ENCODE assay signal across 8 mouse cellular contexts in genomic region chr17:4907841-4908571, GRCm38 (mm10).
DNase-seq lines count a peak whose midpoint lies in the region; ATAC-seq and TF ChIP-seq lines count a peak whose summit lies in the region.

No protein-coding gene starts in this region.

- under 1% methylated on average over 81 of the region's 85 CpGs for WGBS in forebrain, embryonic 15.5 days
- under 1% methylated on average over 84 of the region's 85 CpGs for WGBS in lung, embryonic 14.5 days
- WGBS in olfactory bulb, adult 2 months = under 1% methylated on average over 84 of the region's 85 CpGs
- under 1% methylated on average over 83 of the region's 85 CpGs for WGBS in thymus, adult 2 months

- H3K36me3 ChIP-seq in forebrain, embryonic 15.5 days = no peaks in the 10 kb centered on the region
- H3K36me3 ChIP-seq in lung, embryonic 14.5 days (ENCODE audit: insufficient read depth) = no peaks in the 10 kb centered on the region
- H3K36me3 ChIP-seq in thymus, adult 2 months (ENCODE audit: control insufficient read depth, insufficient read depth, low read length) = no peaks in the 10 kb centered on the region

- peak overlapping the region; percentile 66 for H3K9ac ChIP-seq in forebrain, embryonic 15.5 days (replicated peaks)
- peak overlapping the region; percentile 78 for H3K9ac ChIP-seq in lung, embryonic 14.5 days

- peak; percentile 94 for ATAC-seq in forebrain, embryonic 15.5 days (replicated peaks)
- peak; percentile 95 for ATAC-seq in lung, embryonic 14.5 days (ENCODE audit: insufficient read depth)

- H3K4me2 ChIP-seq in forebrain, embryonic 15.5 days (replicated peaks) = peak overlapping the region; percentile 71
- peak overlapping the region; percentile 61 for H3K4me2 ChIP-seq in lung, embryonic 14.5 days

- no peaks in the 10 kb centered on the region for H3K27me3 ChIP-seq in forebrain, embryonic 15.5 days
- H3K27me3 ChIP-seq in lung, embryonic 14.5 days (ENCODE audit: insufficient read depth, low read length) = no peaks in the 10 kb centered on the region
- no peaks in the 10 kb centered on the region for H3K27me3 ChIP-seq in thymus, adult 2 months (ENCODE audit: control insufficient read depth, insufficient read depth, low read length)

- TF ChIP-seq POLR2A in olfactory bulb, adult 2 months (IDR thresholded peaks at IDR 0.05; ENCODE audit: insufficient read depth, low read depth, low read length) = peak; percentile 48; the same call in 1 of the 2 replicates
- no peak for TF ChIP-seq POLR2A in thymus, adult 2 months (IDR thresholded peaks at IDR 0.05; ENCODE audit: control insufficient read depth, extremely low read depth, insufficient read depth, low read length, poor library complexity)

- intact Hi-C loops in heart, postnatal 36 days (cut with DNase I) = loop anchor here (1.0 to 5.0 kb wide), 3 partner anchors 86 to 279 kb away; partner anchors contain the start of gene Arid1b

- peak overlapping the region; percentile 97 for H3K27ac ChIP-seq in forebrain, embryonic 15.5 days (replicated peaks)
- H3K27ac ChIP-seq in layer of hippocampus, adult 2 months = peak overlapping the region; percentile 99
- H3K27ac ChIP-seq in lung, embryonic 14.5 days (ENCODE audit: low read depth) = peak overlapping the region; percentile 99
- H3K27ac ChIP-seq in olfactory bulb, adult 2 months (ENCODE audit: insufficient read depth, low read depth, low read length) = peak overlapping the region; percentile 97
- H3K27ac ChIP-seq in thymus, adult 2 months (ENCODE audit: control insufficient read depth, insufficient read depth, low read length) = peak overlapping the region; percentile 43; the same call in 1 of the 2 replicates

- peaks cover 16% of the 10 kb centered on the region for H3K4me1 ChIP-seq in forebrain, embryonic 15.5 days
- no peaks in the 10 kb centered on the region for H3K4me1 ChIP-seq in lung, embryonic 14.5 days (ENCODE audit: insufficient read depth)
- H3K4me1 ChIP-seq in olfactory bulb, adult 2 months (ENCODE audit: control insufficient read depth, insufficient read depth, low read length) = peaks cover 2% of the 10 kb centered on the region; the same call in 1 of the 2 replicates
- H3K4me1 ChIP-seq in thymus, adult 2 months (replicated peaks; ENCODE audit: control insufficient read depth, insufficient read depth, low read length) = peaks cover 4% of the 10 kb centered on the region; the same call in 1 of the 2 replicates

- TF ChIP-seq CTCF in layer of hippocampus, adult 2 months (conservative IDR thresholded peaks at IDR 0.05) = 0 out of 2 replicates have a peak, but pooled peaks have one; percentile 19
- TF ChIP-seq CTCF in lung, embryonic 14.5 days (IDR thresholded peaks at IDR 0.05; ENCODE audit: low read depth) = no peak
- no peak for TF ChIP-seq CTCF in olfactory bulb, adult 2 months (IDR thresholded peaks at IDR 0.05; ENCODE audit: insufficient read depth, low read depth, low read length)
- TF ChIP-seq CTCF in thymus, adult 2 months (IDR thresholded peaks at IDR 0.05; ENCODE audit: borderline replicate concordance, control insufficient read depth, extremely low read depth, insufficient read depth, low read length, poor library complexity) = no peak

- peak overlapping the region; percentile 71 for H3K4me3 ChIP-seq in forebrain, embryonic 15.5 days
- H3K4me3 ChIP-seq in layer of hippocampus, adult 2 months = peak overlapping the region; percentile 64
- peak overlapping the region; percentile 40 for H3K4me3 ChIP-seq in lung, embryonic 14.5 days (ENCODE audit: low read depth, low read length)
- H3K4me3 ChIP-seq in olfactory bulb, adult 2 months (ENCODE audit: insufficient read depth, low read depth, low read length) = peak overlapping the region; percentile 68
- H3K4me3 ChIP-seq in thymus, adult 2 months (ENCODE audit: control insufficient read depth, insufficient read depth, low read length) = peak overlapping the region; percentile 95

- H3K9me3 ChIP-seq in forebrain, embryonic 15.5 days = no peaks in the 10 kb centered on the region
- no peaks in the 10 kb centered on the region for H3K9me3 ChIP-seq in lung, embryonic 14.5 days (ENCODE audit: low read depth, low read length)

- DNase-seq in ES-CJ7 (ENCODE audit: low read depth, low spot score) = peak; percentile 70
- peak; percentile 96 for DNase-seq in cerebellum, adult 11 months
- peak; percentile 92 to 95 for DNase-seq in heart, postnatal 36 days
- peak; percentile 89 to 91 for DNase-seq in layer of hippocampus, adult 2 months (ENCODE audit: low spot score in 2 of 2)
- DNase-seq in lung, embryonic 14.5 days = peak; percentile 96
- peak; percentile 92 for DNase-seq in thymus, adult 2 months

Comparison
In these comparisons a context has a peak if more than half of its experiments do, and no peak if none do; other contexts are left out.
1. Peak in every context shown above with its lines: DNase-seq, ATAC-seq, H3K4me3 ChIP-seq and H3K27ac ChIP-seq.
2. H3K27ac ChIP-seq: peak in every context shown above with its lines; median percentile 99 in layer of hippocampus, adult 2 months; 99 in lung, embryonic 14.5 days; 97 in forebrain, embryonic 15.5 days; 97 in olfactory bulb, adult 2 months; 43 in thymus, adult 2 months.
3. H3K4me3 ChIP-seq: peak in every context shown above with its lines; median percentile 95 in thymus, adult 2 months; 71 in forebrain, embryonic 15.5 days; 68 in olfactory bulb, adult 2 months; 64 in layer of hippocampus, adult 2 months; 40 in lung, embryonic 14.5 days.